Mouse (Mus musculus): ENCODE data around the gene Cdh6. TPM values are rescaled to one million over a fixed set of nuclear protein-coding genes. Genes with fewer than 3 reads are reported as not detected.

Gene Cdh6
- polyA plus RNA-seq, 1 experiment from 2014 or later, result 15.1 TPM

DNA sequence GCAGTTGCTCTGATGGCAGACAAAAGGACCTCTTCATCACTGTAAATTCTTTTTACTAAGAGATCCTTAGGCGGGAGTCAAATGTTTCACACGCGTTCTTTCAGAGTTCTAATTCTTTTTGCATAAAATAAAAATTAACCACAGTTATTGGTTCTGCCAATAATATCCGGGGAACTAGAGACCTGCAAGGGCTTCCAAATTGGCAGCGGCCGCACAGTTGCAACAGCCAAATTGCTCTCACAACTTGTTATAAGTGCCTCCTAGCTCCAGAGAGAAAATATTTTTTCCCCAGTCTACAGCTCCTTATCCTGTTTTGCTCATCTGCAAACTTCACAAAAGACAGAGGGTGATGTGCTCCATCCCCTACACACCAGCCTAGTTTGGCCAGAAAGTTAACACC, 36.3 kb downstream of the Cdh6 start:
- 0 out of 2 replicates have a peak, but pooled peaks cover 3% of the 10 kb centered on the region for H3K9me3 ChIP-seq (replicated peaks)
- no peak overlapping the region for H3K4me3 ChIP-seq
- WGBS, result 95% methylated on average over 6 of the region's 6 CpGs
- no peaks in the 10 kb centered on the region for H3K27me3 ChIP-seq (ENCODE audit: low read depth, poor library complexity, severe bottlenecking)
- peaks cover 18% of the 10 kb centered on the region for H3K36me3 ChIP-seq
- no peak for DNase-seq (ENCODE audit: low spot score)
- H3K27ac ChIP-seq (replicated peaks), result no peak overlapping the region
- H3K4me1 ChIP-seq, result peaks cover 4% of the 10 kb centered on the region

DNA sequence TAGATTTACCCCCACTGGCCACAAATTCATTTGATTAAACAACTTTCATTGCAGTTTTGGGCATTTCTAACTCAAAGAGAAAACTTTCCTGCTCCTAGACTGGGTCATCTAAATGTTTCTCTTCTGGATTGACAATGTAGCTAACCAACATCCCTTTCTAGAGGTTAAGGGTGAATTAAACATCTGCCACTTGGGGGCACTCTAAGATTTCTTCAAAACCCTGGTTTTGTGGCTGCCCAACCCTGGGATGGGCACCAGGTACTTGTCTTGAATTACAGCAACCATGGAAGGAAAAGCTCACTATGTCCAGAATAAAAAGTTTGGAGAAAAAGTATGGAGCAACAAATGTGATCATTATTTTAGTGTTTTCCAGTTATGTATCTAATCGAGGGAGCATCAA, 39.4 kb downstream of the Cdh6 start:
- DNase-seq (ENCODE audit: low spot score), result no peak
- H3K9me3 ChIP-seq (replicated peaks), result 0 out of 2 replicates have a peak, but pooled peaks cover 3% of the 10 kb centered on the region
- no peak overlapping the region for H3K4me3 ChIP-seq
- H3K27ac ChIP-seq (replicated peaks), result no peak overlapping the region
- H3K4me1 ChIP-seq, result no peaks in the 10 kb centered on the region; the same call in 1 of the 2 replicates
- no peaks in the 10 kb centered on the region for H3K27me3 ChIP-seq (ENCODE audit: low read depth, poor library complexity, severe bottlenecking)
- WGBS, result 75% methylated on average over 1 of the region's 1 CpGs
- H3K36me3 ChIP-seq, result peaks cover 18% of the 10 kb centered on the region

DNA sequence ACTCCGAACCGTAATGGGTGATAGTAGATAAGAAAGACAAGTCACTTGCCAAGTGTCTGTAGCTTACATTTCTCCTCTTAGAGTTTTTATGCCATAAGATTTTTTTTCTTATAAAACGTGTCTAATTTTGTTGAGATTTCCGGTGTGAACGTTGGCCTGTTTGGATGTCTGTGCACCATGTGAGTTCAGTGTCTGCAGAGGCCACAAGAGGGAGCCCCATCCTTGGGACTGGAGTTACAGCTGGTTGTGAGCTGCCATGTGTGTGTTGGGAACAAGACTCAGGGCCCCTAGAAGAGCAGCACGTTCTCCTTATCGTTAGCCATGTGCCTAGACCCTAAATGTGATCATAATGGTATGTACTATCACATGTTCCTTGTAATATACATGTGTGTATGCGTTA, 40.1 kb downstream of the Cdh6 start:
- Histone ChIP-seq H3K36me3 (peaks cover 14% of the 10 kb centered on the region), H3K27me3 (ENCODE audit: low read depth, poor library complexity, severe bottlenecking) (no peaks in the 10 kb centered on the region), H3K4me1 (no peaks in the 10 kb centered on the region; the same call in 1 of the 2 replicates), H3K9me3 (replicated peaks) (0 out of 2 replicates have a peak, but pooled peaks cover 3% of the 10 kb centered on the region), H3K27ac (replicated peaks) (no peak overlapping the region), H3K4me3 (no peak overlapping the region)
- 93% methylated on average over 8 of the region's 8 CpGs for WGBS
- DNase-seq (ENCODE audit: low spot score), result no peak

DNA sequence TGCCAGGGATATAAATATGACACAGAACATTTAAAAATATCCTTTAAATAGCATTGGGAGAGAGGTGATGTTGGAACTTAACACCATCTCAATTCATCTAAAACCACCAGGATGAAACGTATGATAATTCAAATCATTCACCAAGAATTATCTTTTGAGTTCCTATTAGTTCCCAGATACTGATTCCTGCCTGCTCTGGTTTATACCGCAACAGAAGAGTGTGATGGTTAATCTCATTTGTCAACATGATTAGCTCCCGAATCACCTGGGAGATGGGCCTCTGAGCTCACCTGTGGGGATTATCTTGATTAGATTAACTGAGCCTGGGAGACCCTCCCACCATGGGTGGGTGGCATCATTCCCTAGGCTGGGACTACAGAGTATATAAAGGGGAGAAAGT, 41.0 kb downstream of the Cdh6 start:
- Histone ChIP-seq H3K9me3 (replicated peaks) (0 out of 2 replicates have a peak, but pooled peaks cover 3% of the 10 kb centered on the region), H3K36me3 (peaks cover 14% of the 10 kb centered on the region), H3K4me1 (no peaks in the 10 kb centered on the region; the same call in 1 of the 2 replicates), H3K27ac (replicated peaks) (no peak overlapping the region), H3K4me3 (no peak overlapping the region), H3K27me3 (ENCODE audit: low read depth, poor library complexity, severe bottlenecking) (no peaks in the 10 kb centered on the region)
- WGBS, result 93% methylated on average over 3 of the region's 3 CpGs
- no peak for DNase-seq (ENCODE audit: low spot score)

DNA sequence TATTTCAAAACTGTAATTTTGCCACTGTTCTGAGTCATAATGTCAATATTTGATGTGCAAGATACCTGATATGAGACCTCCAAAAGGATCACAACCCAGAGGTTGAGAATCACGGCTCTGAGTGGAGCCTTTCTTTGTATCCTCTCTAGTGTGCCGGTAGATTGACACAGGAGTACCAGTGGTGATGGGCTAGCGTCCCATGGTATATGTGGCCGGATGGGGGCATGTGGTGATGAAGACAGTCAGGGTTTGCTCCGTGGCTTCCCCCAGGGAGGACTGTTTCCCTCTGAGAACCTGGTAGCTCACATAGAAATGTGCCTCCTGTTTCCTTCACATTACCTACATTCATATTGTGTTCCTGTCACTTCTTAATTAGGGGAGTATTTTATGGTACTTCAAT, 43.2 kb downstream of the Cdh6 start:
- Histone ChIP-seq H3K27ac (replicated peaks) (no peak overlapping the region), H3K4me3 (no peak overlapping the region), H3K36me3 (peaks cover 14% of the 10 kb centered on the region), H3K9me3 (replicated peaks) (0 out of 2 replicates have a peak, but pooled peaks cover 3% of the 10 kb centered on the region), H3K4me1 (no peaks in the 10 kb centered on the region), H3K27me3 (ENCODE audit: low read depth, poor library complexity, severe bottlenecking) (no peaks in the 10 kb centered on the region)
- no peak for DNase-seq (ENCODE audit: low spot score)
- WGBS, result 90% methylated on average over 5 of the region's 5 CpGs

DNA sequence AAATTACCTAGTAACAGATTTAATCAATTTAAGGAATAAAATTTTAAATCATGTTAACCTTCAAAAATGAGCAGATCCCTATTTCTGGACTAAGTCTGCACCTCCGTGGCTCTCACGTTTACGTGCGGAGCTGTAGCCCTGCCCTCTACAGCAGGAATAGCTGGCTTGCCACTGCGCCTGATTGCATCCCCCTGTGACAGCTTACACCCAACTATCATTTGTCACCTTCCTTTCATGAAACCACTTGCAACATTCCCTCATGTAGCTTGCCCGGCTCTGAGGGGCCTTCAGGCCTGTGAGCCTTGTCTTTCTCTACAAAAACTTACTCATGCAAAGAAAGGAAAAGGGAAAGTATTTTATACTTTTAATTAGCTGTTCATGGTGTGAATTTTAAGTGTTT, 73.1 kb downstream of the Cdh6 start:
- H3K27me3 ChIP-seq (ENCODE audit: low read depth, poor library complexity, severe bottlenecking), result no peaks in the 10 kb centered on the region

DNA sequence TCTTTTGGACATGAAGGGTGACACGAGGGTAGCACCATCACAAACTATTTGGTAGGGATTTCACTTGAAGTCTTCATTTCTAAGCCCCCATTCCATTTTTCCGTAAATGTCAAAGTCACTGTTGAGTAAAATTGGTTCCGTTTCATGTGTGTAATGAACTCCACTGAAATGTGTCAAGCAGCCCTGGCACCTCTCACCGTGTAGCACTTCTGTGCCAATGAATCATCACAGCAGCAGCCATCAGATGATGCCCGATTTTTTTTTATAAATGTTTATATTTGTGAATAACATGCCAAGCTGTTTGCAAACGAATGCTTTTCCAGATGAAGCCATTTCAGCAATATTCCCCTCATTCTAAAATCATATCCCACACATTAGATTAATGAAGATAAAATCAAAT, 75.6 kb downstream of the Cdh6 start:
- H3K36me3 ChIP-seq, result no peaks in the 10 kb centered on the region
- 93% methylated on average over 6 of the region's 6 CpGs for WGBS
- DNase-seq (ENCODE audit: low spot score), result no peak
- no peak overlapping the region for H3K4me3 ChIP-seq
- no peaks in the 10 kb centered on the region for H3K27me3 ChIP-seq (ENCODE audit: low read depth, poor library complexity, severe bottlenecking)
- no peak overlapping the region for H3K27ac ChIP-seq (replicated peaks)
- H3K9me3 ChIP-seq (replicated peaks), result no peaks in the 10 kb centered on the region
- peaks cover 22% of the 10 kb centered on the region for H3K4me1 ChIP-seq

More for the DNA sequence above, 73.1 kb downstream of the Cdh6 start:
- peaks cover 4% of the 10 kb centered on the region for H3K4me1 ChIP-seq
- H3K36me3 ChIP-seq, result no peaks in the 10 kb centered on the region
- H3K9me3 ChIP-seq (replicated peaks), result no peaks in the 10 kb centered on the region
- 86% methylated on average over 6 of the region's 6 CpGs for WGBS
- no peak overlapping the region for H3K4me3 ChIP-seq
- H3K27ac ChIP-seq (replicated peaks), result no peak overlapping the region
- no peak for DNase-seq (ENCODE audit: low spot score)

DNA sequence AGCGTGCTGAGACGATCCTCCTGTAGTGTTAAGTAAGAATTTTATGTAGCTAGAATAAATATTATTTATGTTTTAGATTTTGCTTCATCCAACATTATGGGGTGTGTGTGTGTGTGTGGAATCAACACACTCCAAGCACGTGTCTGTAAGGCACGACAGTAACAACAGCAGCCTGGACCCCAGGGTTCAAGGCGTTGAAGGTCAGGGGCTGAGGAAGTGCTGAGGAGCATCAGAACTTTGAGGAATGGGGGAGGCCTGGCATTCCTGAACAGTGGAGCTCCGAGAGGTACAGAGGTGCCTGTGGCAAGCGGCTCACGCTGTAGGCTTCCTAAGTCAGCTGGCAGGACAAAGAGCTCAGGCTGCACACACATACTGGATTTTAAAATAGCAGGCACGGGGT, 78.1 kb downstream of the Cdh6 start:
- DNase-seq (ENCODE audit: low spot score), result no peak
- Histone ChIP-seq H3K9me3 (replicated peaks) (no peaks in the 10 kb centered on the region), H3K27ac (replicated peaks) (peak overlapping the region; percentile 24; the same call in 1 of the 2 replicates), H3K36me3 (peaks cover 5% of the 10 kb centered on the region; the same call in 1 of the 2 replicates), H3K4me1 (peaks cover 22% of the 10 kb centered on the region), H3K4me3 (no peak overlapping the region), H3K27me3 (ENCODE audit: low read depth, poor library complexity, severe bottlenecking) (no peaks in the 10 kb centered on the region)
- WGBS, result 69% methylated on average over 9 of the region's 9 CpGs

DNA sequence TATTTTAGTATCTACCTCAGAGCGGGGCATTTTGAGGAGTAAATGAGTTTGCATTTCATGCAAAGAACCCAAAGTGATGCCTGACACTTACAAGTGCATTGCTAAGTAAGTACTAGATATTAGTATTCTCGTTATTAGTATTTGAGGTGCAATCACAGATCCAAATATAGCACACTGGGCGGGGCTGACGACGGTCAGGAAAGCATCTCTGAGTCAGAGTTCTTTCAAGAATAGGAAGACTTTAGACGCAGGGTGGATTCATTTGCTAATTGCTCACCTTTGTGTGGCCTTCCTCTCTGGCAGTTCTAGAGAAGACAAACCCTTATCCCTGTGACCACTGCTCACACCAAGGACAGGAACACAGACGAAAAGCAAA, 78.6 kb downstream of the Cdh6 start:
- H3K27ac ChIP-seq (replicated peaks), result no peak overlapping the region
- 72% methylated on average over 7 of the region's 7 CpGs for WGBS
- H3K4me1 ChIP-seq, result peaks cover 22% of the 10 kb centered on the region
- no peaks in the 10 kb centered on the region for H3K9me3 ChIP-seq (replicated peaks)
- no peak overlapping the region for H3K4me3 ChIP-seq
- no peak for DNase-seq (ENCODE audit: low spot score)
- H3K36me3 ChIP-seq, result peaks cover 5% of the 10 kb centered on the region; the same call in 1 of the 2 replicates
- H3K27me3 ChIP-seq (ENCODE audit: low read depth, poor library complexity, severe bottlenecking), result no peaks in the 10 kb centered on the region

DNA sequence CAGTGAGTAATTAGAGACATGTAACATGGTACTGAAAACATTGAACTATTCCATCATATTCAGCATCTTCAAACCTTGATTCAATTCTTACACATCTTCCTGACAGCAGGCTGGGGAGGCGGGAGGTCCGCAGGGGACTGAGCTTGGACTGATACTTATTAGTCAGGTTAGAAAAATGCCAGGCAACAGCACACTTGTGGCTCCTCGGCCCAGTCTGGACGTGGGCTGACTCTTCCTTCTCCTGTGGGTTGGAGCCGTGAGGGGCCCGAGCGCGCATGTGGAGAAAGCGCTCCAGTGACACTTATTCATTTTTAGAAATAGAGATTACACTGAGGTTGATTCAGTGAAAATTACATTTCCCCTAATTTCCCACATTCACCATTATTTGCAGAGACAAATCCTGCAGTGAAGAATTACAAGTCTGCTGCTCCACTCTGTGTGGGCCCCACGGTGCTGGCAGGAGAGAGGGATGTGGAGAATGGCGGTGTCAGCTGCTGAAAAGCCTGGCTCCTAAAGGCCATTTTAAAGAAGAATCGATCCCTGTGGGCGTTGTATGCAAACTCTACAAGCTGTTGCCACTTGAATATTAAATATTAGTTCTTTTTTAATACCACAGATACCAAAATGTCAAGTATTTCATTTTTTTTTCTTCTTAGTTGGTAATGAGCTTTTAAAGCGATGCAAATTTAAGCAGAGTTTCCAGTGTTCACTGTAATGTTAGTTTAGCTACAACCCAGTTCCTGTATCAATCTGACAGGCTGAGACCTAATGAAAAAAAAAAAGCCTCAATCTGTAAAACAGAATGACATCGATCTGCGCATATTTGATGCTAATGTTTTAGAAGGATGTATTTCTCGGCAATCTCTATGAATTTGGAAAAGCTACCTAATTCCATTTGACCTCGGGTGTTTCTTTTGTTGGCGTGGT, 79.3 kb downstream of the Cdh6 start:
- H3K27ac ChIP-seq (replicated peaks), result no peak overlapping the region
- no peak for DNase-seq (ENCODE audit: low spot score)
- no peaks in the 10 kb centered on the region for H3K9me3 ChIP-seq (replicated peaks)
- peaks cover 29% of the 10 kb centered on the region for H3K4me1 ChIP-seq
- H3K4me3 ChIP-seq, result no peak overlapping the region
- WGBS, result 88% methylated on average over 19 of the region's 19 CpGs
- peaks cover 5% of the 10 kb centered on the region; the same call in 1 of the 2 replicates for H3K36me3 ChIP-seq
- no peaks in the 10 kb centered on the region for H3K27me3 ChIP-seq (ENCODE audit: low read depth, poor library complexity, severe bottlenecking)

DNA sequence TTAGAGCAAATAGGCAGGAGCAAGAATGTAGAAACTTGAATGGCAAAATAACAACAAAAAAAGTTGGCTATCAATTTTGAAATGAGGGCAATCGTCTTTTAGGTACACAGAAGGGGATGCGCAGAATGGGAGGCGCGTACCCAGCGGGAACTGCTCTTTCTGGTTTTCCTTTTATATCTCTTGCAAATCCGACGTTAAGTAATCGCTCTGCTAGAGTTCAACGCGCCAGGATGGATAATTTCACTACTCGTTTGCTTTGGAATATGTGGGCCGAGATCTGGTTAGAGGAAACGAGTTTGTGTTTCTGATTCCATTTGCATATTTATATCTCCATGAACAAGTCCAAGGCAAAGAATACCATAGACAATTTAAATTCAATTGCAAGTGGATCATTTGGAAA, 81.4 kb downstream of the Cdh6 start:
- Histone ChIP-seq H3K27me3 (ENCODE audit: low read depth, poor library complexity, severe bottlenecking) (no peaks in the 10 kb centered on the region), H3K4me1 (peaks cover 30% of the 10 kb centered on the region), H3K27ac (replicated peaks) (no peak overlapping the region), H3K4me3 (no peak overlapping the region), H3K36me3 (peaks cover 5% of the 10 kb centered on the region; the same call in 1 of the 2 replicates), H3K9me3 (replicated peaks) (no peaks in the 10 kb centered on the region)
- 93% methylated on average over 13 of the region's 13 CpGs for WGBS
- no peak for DNase-seq (ENCODE audit: low spot score)

DNA sequence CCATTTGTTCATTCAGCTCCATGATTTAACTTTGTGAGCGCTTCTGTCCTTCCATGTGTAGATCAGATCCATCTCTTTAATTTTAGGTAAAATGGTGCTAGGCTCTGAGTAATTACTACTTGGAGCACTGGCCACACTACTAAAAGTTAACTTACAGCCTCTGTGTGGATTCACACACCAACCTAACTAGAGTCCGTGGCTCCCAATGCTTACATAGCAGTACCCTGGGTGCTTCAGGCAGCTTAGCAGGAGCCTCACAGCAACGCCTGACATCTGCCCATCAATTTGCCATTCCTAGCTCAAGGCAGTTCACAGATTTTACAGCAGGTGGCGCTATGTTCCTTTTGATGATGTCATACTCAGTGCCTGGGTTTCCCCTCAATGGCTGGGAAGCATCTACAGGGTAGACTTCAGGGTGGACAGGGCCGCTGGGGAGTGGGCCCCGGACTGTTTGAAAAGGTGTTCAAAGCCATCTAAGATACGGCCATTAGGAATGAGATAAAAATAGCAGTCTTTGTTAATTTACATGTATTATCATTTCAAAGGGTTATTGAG, 84.9 kb downstream of the Cdh6 start:
- Histone ChIP-seq H3K4me1 (peaks cover 9% of the 10 kb centered on the region), H3K4me3 (no peak overlapping the region)

DNA sequence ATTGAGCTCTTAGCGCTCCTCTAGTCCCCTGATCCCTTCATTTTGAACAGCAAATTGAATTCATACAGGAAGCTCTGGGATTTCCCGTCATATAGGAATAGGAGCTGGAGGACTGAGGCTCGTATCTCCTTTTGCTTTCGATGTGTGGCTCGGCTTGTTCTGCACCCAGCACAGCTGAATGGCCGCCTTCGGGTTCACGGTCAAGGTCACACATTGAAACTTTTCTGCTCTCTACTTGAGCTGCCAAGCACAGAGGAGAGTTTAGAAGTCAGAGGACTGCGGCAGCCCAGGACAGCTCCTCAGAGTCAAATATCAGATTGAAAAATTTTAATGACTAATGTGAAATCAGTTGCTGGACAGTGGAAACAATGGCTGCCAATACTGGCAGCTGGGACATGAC, 88.7 kb downstream of the Cdh6 start:
- H3K4me3 ChIP-seq, result no peak overlapping the region
- H3K4me1 ChIP-seq, result peaks cover 6% of the 10 kb centered on the region; the same call in 1 of the 2 replicates
- H3K9me3 ChIP-seq (replicated peaks), result no peaks in the 10 kb centered on the region
- H3K36me3 ChIP-seq, result peaks cover 25% of the 10 kb centered on the region
- H3K27me3 ChIP-seq (ENCODE audit: low read depth, poor library complexity, severe bottlenecking), result no peaks in the 10 kb centered on the region
- H3K27ac ChIP-seq (replicated peaks), result no peak overlapping the region
- 87% methylated on average over 9 of the region's 9 CpGs for WGBS
- DNase-seq (ENCODE audit: low spot score), result no peak

More for the DNA sequence above, 84.9 kb downstream of the Cdh6 start:
- H3K36me3 ChIP-seq, result peaks cover 28% of the 10 kb centered on the region
- no peaks in the 10 kb centered on the region for H3K9me3 ChIP-seq (replicated peaks)
- H3K27ac ChIP-seq (replicated peaks), result no peak overlapping the region
- no peaks in the 10 kb centered on the region for H3K27me3 ChIP-seq (ENCODE audit: low read depth, poor library complexity, severe bottlenecking)
- DNase-seq (ENCODE audit: low spot score), result peak; percentile 76
- 41% methylated on average over 7 of the region's 7 CpGs for WGBS
